Mouse (Mus musculus) kidney, postnatal 0 days (tissue): ENCODE measurements at regions not wholly inside any gene's neighbourhood (a gene's known extent, or its start where the extent isn't known, plus 50 kb on each side); places are given as distances from the start of the nearest gene placed in this dataset.

Experiments
- ATAC-seq: fragments of 200-750 bp; cut with Nextera tagmentation; replicated peaks from 2 replicates; pipeline ENCODE4 v1.8.0; 2017; ENCODE audit warnings: low read depth, moderate number of reproducible peaks, moderate TSS enrichment, moderate library complexity; ENCODE audit not compliant: low FRiP score
- DNase-seq: peaks from one replicate; pipeline ENCODE4 v3.0.0-alpha.2; 2016; ENCODE audit warnings: low spot score
- H3K27ac ChIP-seq: fragments of 300-500 bp; sonication (generic); 2 replicates; pipeline ENCODE4 v1.5.1; 2014; ENCODE audit warnings: mild to moderate bottlenecking
- H3K27me3 ChIP-seq: fragments of 300-500 bp; sonication (generic); 2 replicates; pipeline ENCODE4 v1.6.1; 2014; ENCODE audit warnings: low read length, mixed read lengths; ENCODE audit not compliant: insufficient read depth
- H3K36me3 ChIP-seq: fragments of 300-500 bp; sonication (generic); 2 replicates; pipeline ENCODE4 v1.6.1; 2014; ENCODE audit warnings: low read length, mixed read lengths; ENCODE audit not compliant: insufficient read depth
- H3K4me1 ChIP-seq: fragments of 300-500 bp; sonication (generic); replicated peaks from 2 replicates; pipeline ENCODE4 v1.6.1; 2014; ENCODE audit warnings: antibody characterized with exemption, low read length, mixed read lengths; ENCODE audit not compliant: insufficient read depth
- H3K4me2 ChIP-seq: fragments of 300-500 bp; sonication (generic); 2 replicates; pipeline ENCODE4 v1.6.1; 2014; ENCODE audit warnings: mild to moderate bottlenecking, low read length, moderate library complexity, mixed read lengths
- H3K4me3 ChIP-seq: fragments of 300-500 bp; sonication (generic); replicated peaks from 2 replicates; pipeline ENCODE4 v1.5.1; 2014; ENCODE audit warnings: low read depth, low read length
- H3K9ac ChIP-seq: fragments of 300-500 bp; sonication (generic); 2 replicates; pipeline ENCODE4 v1.6.1; 2014; ENCODE audit warnings: low read depth, low read length
- H3K9me3 ChIP-seq: fragments of 300-500 bp; sonication (generic); replicated peaks from 2 replicates; pipeline ENCODE4 v1.6.1; 2016; ENCODE audit warnings: low read length, inconsistent platforms, mixed read lengths
- CTCF ChIP-seq: IDR thresholded peaks from 2 replicates; pipeline ENCODE4 v1.5.1; 2016; ENCODE audit warnings: antibody characterized with exemption, low read depth, mild to moderate bottlenecking, moderate library complexity
- WGBS: fragments of 180-500 bp; shearing (Covaris S2); extraction: QIAGEN DNeasy Blood & Tissue Kit; methylation state at CpG from one replicate; pipeline ENCODE4 v1.1.7; 2014; 5-methylcytosine and 5-hydroxymethylcytosine counted together

DNA sequence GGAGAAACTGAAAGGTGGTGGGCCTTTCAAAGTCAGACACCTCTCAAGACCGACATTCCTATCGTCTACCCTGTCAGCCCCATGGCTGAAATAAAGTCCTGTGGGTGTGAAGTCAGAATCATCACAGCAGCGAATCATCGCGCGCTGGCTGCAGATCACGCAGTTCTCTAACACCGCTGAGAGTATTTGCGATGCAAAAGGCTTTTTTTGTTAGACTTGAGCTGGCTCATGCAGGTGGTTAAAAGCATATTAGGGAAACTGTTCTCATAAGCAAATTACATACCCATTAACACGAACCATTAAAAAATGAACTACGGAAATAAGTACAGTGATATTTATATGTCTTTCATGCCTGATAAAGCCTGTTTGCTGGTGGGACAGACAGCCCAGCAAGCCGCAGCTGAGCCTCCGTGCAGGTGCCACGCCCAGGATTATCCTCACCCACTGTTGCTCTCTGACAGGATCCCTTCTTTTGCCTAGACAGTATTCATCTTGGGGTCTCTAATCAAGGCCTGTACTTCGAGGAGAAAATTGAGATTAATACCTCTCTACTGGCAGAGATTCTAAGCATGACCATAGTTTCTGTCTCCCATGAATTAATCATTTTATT, 365.5 kb downstream of the Foxo1 start:
- ATAC-seq = no peak
- H3K4me1 ChIP-seq = no peaks in the 10 kb centered on the region
- WGBS = 79% methylated on average over 15 of the region's 15 CpGs

DNA sequence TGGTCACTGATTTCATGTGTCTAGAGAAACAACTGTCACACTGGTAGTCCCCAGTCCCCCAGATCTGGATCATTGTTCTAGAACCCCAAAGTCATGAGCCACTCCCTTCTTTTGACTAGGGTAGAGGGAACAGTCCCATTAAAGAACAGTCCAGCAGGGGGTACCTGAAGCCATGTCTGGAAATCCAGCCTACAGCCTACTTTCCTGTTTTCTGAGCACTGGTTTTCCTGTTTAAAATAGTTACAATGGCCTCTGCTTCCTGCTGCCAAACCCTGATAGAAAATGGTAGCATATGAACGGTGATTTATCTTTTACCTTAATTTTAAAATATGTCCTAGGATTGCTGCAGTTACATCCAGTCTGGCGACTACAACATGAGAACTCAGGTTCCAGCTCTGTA, 364.5 kb downstream of the Foxo1 start:
- Histone ChIP-seq H3K27me3 (no peaks in the 10 kb centered on the region), H3K4me3 (no peak overlapping the region), H3K4me2 (no peak overlapping the region), H3K27ac (no peak overlapping the region), H3K36me3 (no peaks in the 10 kb centered on the region), H3K9ac (no peak overlapping the region), H3K9me3 (no peaks in the 10 kb centered on the region), H3K4me1 (no peaks in the 10 kb centered on the region)
- TF ChIP-seq CTCF = peak; percentile 39
- DNase-seq (no peak), ATAC-seq (no peak)
- 81% methylated on average over 2 of the region's 2 CpGs for WGBS

More for the DNA sequence above, 365.5 kb downstream of the Foxo1 start:
- Histone ChIP-seq H3K4me2 (no peak overlapping the region), H3K9ac (no peak overlapping the region), H3K27me3 (no peaks in the 10 kb centered on the region), H3K27ac (no peak overlapping the region), H3K36me3 (no peaks in the 10 kb centered on the region), H3K9me3 (no peaks in the 10 kb centered on the region), H3K4me3 (no peak overlapping the region)
- TF ChIP-seq CTCF = no peak
- DNase-seq = no peak

DNA sequence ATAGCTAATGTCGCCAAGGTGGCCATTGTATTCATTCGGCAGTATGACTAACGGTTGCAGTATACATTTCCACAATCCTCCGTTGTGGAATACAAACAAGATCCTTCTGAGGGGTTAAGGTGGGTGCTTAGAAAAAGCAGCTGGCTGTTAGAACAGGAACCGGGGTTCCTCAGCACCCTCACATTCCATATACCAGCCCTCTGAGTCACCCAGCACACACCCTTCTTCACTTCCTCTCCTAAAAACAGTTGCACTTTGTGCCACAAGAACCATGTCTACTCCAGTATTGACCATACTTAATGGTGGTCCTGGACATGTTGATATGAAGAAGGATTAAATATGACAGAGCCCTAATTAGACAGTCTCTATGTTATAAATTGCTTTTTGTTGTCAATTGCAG, 362.1 kb downstream of the Foxo1 start:
- no peaks in the 10 kb centered on the region for H3K9me3 ChIP-seq
- TF ChIP-seq CTCF = no peak
- H3K4me2 ChIP-seq = no peak overlapping the region
- no peaks in the 10 kb centered on the region for H3K27me3 ChIP-seq
- WGBS = 73% methylated on average over 5 of the region's 5 CpGs
- H3K36me3 ChIP-seq = no peaks in the 10 kb centered on the region
- H3K4me1 ChIP-seq = no peaks in the 10 kb centered on the region
- DNase-seq = no peak
- H3K4me3 ChIP-seq = no peak overlapping the region
- H3K27ac ChIP-seq = no peak overlapping the region
- no peak for ATAC-seq
- H3K9ac ChIP-seq = no peak overlapping the region

DNA sequence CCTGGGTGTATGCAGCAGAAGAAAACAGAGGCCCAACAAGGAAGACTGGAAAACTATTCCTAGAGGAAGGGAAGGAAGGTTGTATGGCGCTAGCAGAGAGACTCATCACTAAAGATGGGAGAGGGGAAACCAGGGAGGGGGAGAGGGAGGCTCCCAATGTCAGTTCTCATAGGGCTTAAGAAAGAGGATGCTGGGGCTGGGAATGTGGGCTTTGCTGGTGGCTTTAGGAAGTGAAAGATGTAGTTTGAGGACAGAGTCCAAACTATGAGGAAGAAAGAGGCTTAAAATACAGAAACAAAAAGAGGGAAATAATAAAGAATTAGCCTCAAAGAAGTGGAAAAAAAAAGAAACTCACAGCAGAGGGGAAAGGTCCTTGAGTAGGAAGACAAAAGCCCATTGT, 357.0 kb downstream of the Foxo1 start:
- no peak overlapping the region for H3K27ac ChIP-seq
- 83% methylated on average over 1 of the region's 1 CpGs for whole genome bisulfite sequencing
- no peak overlapping the region for H3K4me3 ChIP-seq
- H3K27me3 ChIP-seq = no peaks in the 10 kb centered on the region
- no peaks in the 10 kb centered on the region for H3K4me1 ChIP-seq
- no peak for TF ChIP-seq CTCF
- DNase-seq (no peak), ATAC-seq (no peak)
- no peaks in the 10 kb centered on the region for H3K36me3 ChIP-seq
- H3K9me3 ChIP-seq = no peaks in the 10 kb centered on the region
- H3K9ac ChIP-seq = no peak overlapping the region
- no peak overlapping the region for H3K4me2 ChIP-seq

DNA sequence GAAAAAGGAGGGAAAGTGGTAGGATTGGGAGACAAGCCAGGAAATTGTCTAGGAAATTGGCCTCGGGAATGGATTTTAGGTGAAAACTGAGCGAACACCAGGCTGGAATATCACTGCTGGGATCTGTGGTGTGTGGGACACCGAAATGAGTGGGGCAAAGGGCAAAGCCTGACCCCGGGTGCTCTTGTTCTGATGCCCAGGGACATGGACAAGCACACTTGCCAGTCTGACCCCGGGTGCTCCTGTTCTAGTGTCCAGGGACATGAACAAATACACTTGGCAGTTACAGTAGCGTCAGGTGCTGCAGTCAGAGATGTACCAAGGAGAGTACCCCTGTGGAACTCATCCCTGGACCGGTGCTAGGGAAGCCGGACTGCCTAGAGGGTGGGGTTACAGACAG, 354.4 kb downstream of the Foxo1 start:
- Histone ChIP-seq H3K4me3 (no peak overlapping the region), H3K9ac (no peak overlapping the region), H3K4me1 (no peaks in the 10 kb centered on the region), H3K27me3 (no peaks in the 10 kb centered on the region), H3K27ac (no peak overlapping the region), H3K9me3 (no peaks in the 10 kb centered on the region), H3K4me2 (no peak overlapping the region), H3K36me3 (no peaks in the 10 kb centered on the region)
- DNase-seq (no peak), ATAC-seq (no peak)
- WGBS = 87% methylated on average over 8 of the region's 8 CpGs
- TF ChIP-seq CTCF = no peak

DNA sequence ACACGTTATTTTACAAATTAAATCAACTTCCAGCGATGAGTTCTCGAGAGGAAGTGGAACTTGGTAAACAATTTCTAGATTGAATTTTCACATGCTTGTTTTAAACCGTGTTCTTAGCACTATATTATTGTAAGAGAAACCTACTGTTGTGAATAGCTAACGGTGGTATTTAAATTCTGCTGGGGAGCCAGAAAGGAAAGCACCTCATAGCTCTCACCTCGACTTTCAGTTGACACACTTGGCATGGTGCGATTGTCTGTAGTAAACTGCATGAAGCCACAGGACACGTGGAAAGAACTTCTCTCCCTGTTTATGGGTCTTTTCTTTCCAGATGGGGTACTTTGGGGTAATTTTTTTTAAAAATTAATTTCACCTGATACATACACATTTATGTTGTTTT, 353.8 kb downstream of the Foxo1 start:
- no peaks in the 10 kb centered on the region for H3K9me3 ChIP-seq
- TF ChIP-seq CTCF = no peak

DNA sequence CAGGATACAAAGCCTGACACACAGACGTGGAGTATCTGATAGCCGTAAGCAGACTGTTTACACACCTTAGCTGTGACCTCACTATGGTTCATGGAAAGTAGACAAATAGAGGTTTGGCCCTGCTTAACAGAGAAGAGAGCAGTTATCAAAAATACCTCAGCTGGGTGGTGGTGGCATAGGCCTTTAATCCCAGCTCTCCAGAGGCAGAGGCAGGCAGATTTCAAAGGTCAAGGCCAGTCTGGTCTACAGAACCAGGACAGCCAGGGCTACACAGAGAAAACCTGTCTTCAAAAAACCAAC, 350.7 kb downstream of the Foxo1 start:
- no peak for ATAC-seq
- no peaks in the 10 kb centered on the region for H3K4me1 ChIP-seq
- H3K9me3 ChIP-seq = no peaks in the 10 kb centered on the region
- H3K4me2 ChIP-seq = no peak overlapping the region
- no peaks in the 10 kb centered on the region for H3K27me3 ChIP-seq
- no peak overlapping the region for H3K4me3 ChIP-seq
- no peak for DNase-seq
- no peak overlapping the region for H3K27ac ChIP-seq
- H3K36me3 ChIP-seq = no peaks in the 10 kb centered on the region
- 85% methylated on average over 2 of the region's 2 CpGs for WGBS
- H3K9ac ChIP-seq = no peak overlapping the region
- TF ChIP-seq CTCF = no peak

More for the DNA sequence above, 353.8 kb downstream of the Foxo1 start:
- ATAC-seq (no peak), DNase-seq (no peak)
- H3K27ac ChIP-seq = no peak overlapping the region
- H3K4me3 ChIP-seq = no peak overlapping the region
- WGBS = 82% methylated on average over 8 of the region's 8 CpGs
- H3K9ac ChIP-seq = no peak overlapping the region
- H3K27me3 ChIP-seq = no peaks in the 10 kb centered on the region
- H3K36me3 ChIP-seq = no peaks in the 10 kb centered on the region
- no peaks in the 10 kb centered on the region for H3K4me1 ChIP-seq
- no peak overlapping the region for H3K4me2 ChIP-seq
